Mouse (Mus musculus): ENCODE data around the gene Ifi206.

The Ifi206 gene

DNA sequence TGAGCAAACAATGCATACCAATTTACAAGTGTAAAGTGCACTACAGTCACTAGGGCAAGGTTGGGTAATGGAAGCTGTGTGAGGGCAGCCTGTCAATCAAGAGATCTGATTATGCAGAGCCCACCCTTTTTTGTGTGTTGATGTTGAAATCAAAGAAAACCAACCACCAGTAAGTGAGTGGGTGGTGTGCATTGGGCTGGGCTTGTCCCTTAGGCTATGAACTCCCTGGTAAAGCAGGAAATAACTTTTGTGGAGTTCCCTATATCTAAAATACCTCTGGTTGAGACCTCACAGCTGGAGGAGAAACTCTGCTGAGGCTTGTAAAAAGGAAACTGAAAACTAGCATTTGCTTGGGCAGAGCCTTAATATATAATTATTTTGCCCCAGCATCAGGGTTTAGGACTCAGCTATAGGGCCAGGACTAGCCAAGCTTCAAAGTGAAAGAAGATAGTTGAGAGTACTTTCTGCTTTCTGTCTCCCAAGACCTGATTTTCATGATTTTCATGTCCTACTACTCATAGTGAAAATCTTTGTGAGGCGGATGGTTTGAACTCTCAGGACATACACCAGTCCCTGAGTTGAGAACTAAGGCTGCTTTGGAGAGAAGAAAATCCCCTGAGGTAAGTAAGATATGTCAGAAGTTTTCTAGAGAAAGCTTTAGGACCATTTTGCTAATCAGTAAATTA, 71.8 kb downstream of the Ifi206 start:
- no peak for DNase-seq (ENCODE audit: low spot score)

DNA sequence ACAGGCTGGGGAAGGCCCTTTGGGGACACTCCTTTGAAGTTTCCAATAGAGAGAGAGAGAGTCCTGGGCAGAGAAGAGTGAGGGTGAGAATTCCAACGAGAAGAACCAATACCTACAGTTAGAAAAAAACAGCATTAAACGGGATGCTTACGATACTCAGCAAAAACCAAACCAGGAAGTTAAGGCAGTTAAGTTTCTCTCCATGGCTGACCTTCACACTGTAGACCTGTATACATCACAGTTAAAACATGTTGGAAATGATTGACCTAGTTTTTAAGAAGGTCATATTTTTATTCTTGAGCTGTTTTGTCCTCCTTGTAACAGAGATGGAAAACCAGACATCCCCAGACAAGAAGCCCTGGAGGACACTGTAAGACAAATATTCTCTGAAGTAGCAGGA, 72.3 kb downstream of the Ifi206 start:
- DNase-seq (ENCODE audit: low spot score): no peak

Data from c-Kit-positive CD71-positive TER-119-positive erythroid progenitor cells, embryonic 14.5 days (primary cell).